ENCODE assay signal across 8 mouse cellular contexts in genomic region chr1:52816910-52817812, GRCm38 (mm10). TPM values are rescaled to one million over a fixed set of nuclear protein-coding genes. Genes with fewer than 3 reads are reported as not detected.
DNase-seq lines count a peak whose midpoint lies in the region; ATAC-seq and TF ChIP-seq lines count a peak whose summit lies in the region.

Gene Inpp1 (minus strand): TSS chr1:52817688.

- peak within 1 kb of the TSS; percentile 61 for H3K4me3 ChIP-seq in cortical plate, adult 2 months (ENCODE audit: insufficient read depth, low read length)
- peak within 1 kb of the TSS; percentile 76 for H3K4me3 ChIP-seq in hindbrain, postnatal 0 days (ENCODE audit: low read length)

- H3K27me3 ChIP-seq in hindbrain, postnatal 0 days (ENCODE audit: insufficient read depth, low read length) = no peaks in the 10 kb centered on the region

- peak; percentile 44; the same call in 1 of the 2 replicates for TF ChIP-seq POLR2A in cortical plate, adult 2 months (IDR thresholded peaks at IDR 0.05; ENCODE audit: extremely low read depth, insufficient read depth, low read length)

- 2% methylated on average over 58 of the region's 59 CpGs for WGBS in hindbrain, postnatal 0 days

- H3K27ac ChIP-seq in cortical plate, adult 2 months (ENCODE audit: insufficient read depth, low read length) = peak within 1 kb of the TSS; percentile 89
- peak within 1 kb of the TSS; percentile 95 for H3K27ac ChIP-seq in hindbrain, postnatal 0 days

- ATAC-seq in hindbrain, postnatal 0 days = peak; percentile 88
- ATAC-seq in megakaryocyte progenitor cell, adult 5-6 weeks (replicated peaks; ENCODE audit: poor library complexity) = peak; percentile 84

- peak; percentile 37; the same call in 1 of the 2 replicates for TF ChIP-seq CTCF in cortical plate, adult 2 months (IDR thresholded peaks at IDR 0.05; ENCODE audit: extremely low read depth, insufficient read depth, low read length)
- peak; percentile 75 for TF ChIP-seq CTCF in hindbrain, postnatal 0 days (IDR thresholded peaks at IDR 0.05; ENCODE audit: low read depth)

- H3K4me1 ChIP-seq in cortical plate, adult 2 months (ENCODE audit: control insufficient read depth, insufficient read depth, low read length) = peaks cover 7% of the 10 kb centered on the region
- peaks cover 13% of the 10 kb centered on the region; the same call in 1 of the 2 replicates for H3K4me1 ChIP-seq in hindbrain, postnatal 0 days (ENCODE audit: insufficient read depth, low read length)

- no peaks in the 10 kb centered on the region for H3K36me3 ChIP-seq in hindbrain, postnatal 0 days (ENCODE audit: insufficient read depth, low read length)

- H3K4me2 ChIP-seq in hindbrain, postnatal 0 days (ENCODE audit: low read depth, low read length) = peak within 1 kb of the TSS; percentile 90

- peak; percentile 84 for DNase-seq in adipocyte (ENCODE audit: low spot score)
- peak; percentile 70 to 80 for DNase-seq in gastrocnemius, adult 8-10 months (ENCODE audit: low spot score in 2 of 2)
- DNase-seq in hindbrain, postnatal 0 days (ENCODE audit: low spot score) = peak; percentile 81
- peak; percentile 59 to 88 for DNase-seq in left cerebral cortex, postnatal 10 days (ENCODE audit: extremely low spot score in 1 of 2, low spot score in 2 of 2)
- peak; percentile 77 for DNase-seq in right cerebral cortex, postnatal 10 days (ENCODE audit: low spot score in 2 of 2)
- DNase-seq in urinary bladder, postnatal 14 days (ENCODE audit: low spot score) = peak; percentile 80

- no peaks in the 10 kb centered on the region for H3K9me3 ChIP-seq in hindbrain, postnatal 0 days (ENCODE audit: low read length)

- peak within 1 kb of the TSS; percentile 93 for H3K9ac ChIP-seq in hindbrain, postnatal 0 days (replicated peaks; ENCODE audit: low read length)

- intact Hi-C loops in left cerebral cortex, postnatal 10 days (cut with DNase I) = no loop called here

RNA-seq across cellular contexts. Expression of gene Inpp1, which starts in this region (rescaled TPM):
- polyA plus RNA-seq in cortical plate, adult 2 months (2012; rRNA removed) = 26.4 and 31.2 TPM in 2 replicates
- total RNA-seq in gastrocnemius, adult 8-10 months (2022) = 1 to 10 TPM; 4.4 to 7.6 (median 6.5) TPM
- total RNA-seq in hindbrain, postnatal 0 days (2014; rRNA removed) = 26.6 and 41.7 TPM in 2 replicates
- 39.2 and 44.0 TPM in 2 replicates for polyA plus RNA-seq in hindbrain, postnatal 0 days (2015; fragmentation: Nextera tagmentation; extraction: Ambion mirVana)
- 10 to 100 TPM; 40.6 to 46.6 TPM for total RNA-seq in left cerebral cortex, postnatal 10 days (2021)
- total RNA-seq in megakaryocyte progenitor cell, adult 5-6 weeks (2015) = 9.8 and 14.7 TPM in 2 replicates
- 8.5 and 23.8 TPM in 2 replicates for total RNA-seq in megakaryocyte progenitor cell, adult 5-6 weeks (2017)

Comparison
In these comparisons a context has a peak if more than half of its experiments do, and no peak if none do; other contexts are left out.
1. Peak in every context shown above with its lines: DNase-seq, ATAC-seq, H3K4me3 ChIP-seq and H3K27ac ChIP-seq.